Mouse (Mus musculus) heart, postnatal 0 days (tissue): Measurements from ENCODE around the gene Pde4dip.

Experiments used
- CTCF ChIP-seq: IDR thresholded peaks from 2 replicates; pipeline ENCODE4 v1.5.1; 2016; ENCODE audit warnings: antibody characterized with exemption, control low read depth, low read depth
- EP300 ChIP-seq: IDR thresholded peaks from 2 replicates; pipeline ENCODE4 v1.6.1; 2016; ENCODE audit warnings: antibody characterized with exemption, low read depth

- TF ChIP-seq CTCF (no peak), EP300 (no peak)
Observed at GRCm38 (mm10) chr3:97775742-97776141, 112.8 kb downstream of the Pde4dip start.
